Mouse (Mus musculus) neural tube, embryonic 11.5 days (tissue): Measurements from ENCODE around the gene Rbm20. TPM values are rescaled to one million over a fixed set of nuclear protein-coding genes. Genes with fewer than 3 reads are reported as not detected.

ENCODE experiments used
- ATAC-seq: fragments of 200-750 bp; cut with Nextera tagmentation; 2 replicates; pipeline ENCODE4 v1.8.0; 2017; ENCODE audit warnings: moderate number of reproducible peaks, mild to moderate bottlenecking, moderate TSS enrichment, moderate library complexity; ENCODE audit not compliant: insufficient read depth, low FRiP score, low TSS enrichment
- DNase-seq: peaks from one replicate; pipeline ENCODE4 v3.0.0-alpha.2; 2015; ENCODE audit warnings: low spot score
- H3K27ac ChIP-seq: fragments of 300-500 bp; sonication (generic); 2 replicates; pipeline ENCODE4 v1.5.1; 2014; ENCODE audit warnings: low read depth, mild to moderate bottlenecking, low read length
- H3K27me3 ChIP-seq: fragments of 300-500 bp; sonication (generic); 2 replicates; pipeline ENCODE4 v1.6.1; 2014; ENCODE audit warnings: mild to moderate bottlenecking, low read length, mixed read lengths; ENCODE audit not compliant: control insufficient read depth, insufficient read depth
- H3K36me3 ChIP-seq: fragments of 300-500 bp; sonication (generic); 2 replicates; pipeline ENCODE4 v1.6.1; 2014; ENCODE audit warnings: mild to moderate bottlenecking, low read length, moderate library complexity, mixed read lengths; ENCODE audit not compliant: control insufficient read depth, insufficient read depth
- H3K4me1 ChIP-seq: fragments of 300-500 bp; sonication (generic); 2 replicates; pipeline ENCODE4 v1.6.1; 2014; ENCODE audit warnings: low read length, mixed read lengths; ENCODE audit not compliant: control insufficient read depth, insufficient read depth
- H3K4me2 ChIP-seq: fragments of 300-500 bp; sonication (generic); 2 replicates; pipeline ENCODE4 v1.6.1; 2014; ENCODE audit warnings: low read depth, mild to moderate bottlenecking, moderate library complexity
- H3K4me3 ChIP-seq: fragments of 300-500 bp; sonication (generic); 2 replicates; pipeline ENCODE4 v1.5.1; 2014; ENCODE audit warnings: low read depth, low read length
- H3K9ac ChIP-seq: fragments of 300-500 bp; sonication (generic); 2 replicates; pipeline ENCODE4 v1.6.1; 2014; ENCODE audit warnings: mild to moderate bottlenecking, low read length
- H3K9me3 ChIP-seq: fragments of 300-500 bp; sonication (generic); 2 replicates; pipeline ENCODE4 v1.6.1; 2016; ENCODE audit warnings: low read length; ENCODE audit not compliant: control insufficient read depth
- WGBS: fragments of 180-500 bp; shearing (Covaris S2); extraction: QIAGEN DNeasy Blood & Tissue Kit; methylation state at CpG from one replicate; pipeline ENCODE4 v1.1.7; 2014; 5-methylcytosine and 5-hydroxymethylcytosine counted together
- polyA plus RNA-seq: library from polyadenylated mRNA; unstranded; fragments of >200 nt; fragmentation: Nextera tagmentation; extraction: Ambion mirVana; gene quantifications from 2 replicates; pipeline ENCODE4 v1.2.1, GENCODE M21; 2014

Gene Rbm20
- polyA plus RNA-seq, 1 experiment from 2014 or later, result 2.3 TPM

GRCm38 (mm10) chr19:53868796-53869195, 191.7 kb downstream of the Rbm20 start:
- Histone ChIP-seq H3K27ac (no peak overlapping the region), H3K4me2 (no peak overlapping the region), H3K9me3 (no peaks in the 10 kb centered on the region), H3K27me3 (no peaks in the 10 kb centered on the region), H3K4me3 (no peak overlapping the region), H3K36me3 (no peaks in the 10 kb centered on the region), H3K9ac (no peak overlapping the region), H3K4me1 (no peaks in the 10 kb centered on the region)
- DNase-seq (no peak), ATAC-seq (no peak)
- 90% methylated on average over 1 of the region's 1 CpGs for WGBS

DNA sequence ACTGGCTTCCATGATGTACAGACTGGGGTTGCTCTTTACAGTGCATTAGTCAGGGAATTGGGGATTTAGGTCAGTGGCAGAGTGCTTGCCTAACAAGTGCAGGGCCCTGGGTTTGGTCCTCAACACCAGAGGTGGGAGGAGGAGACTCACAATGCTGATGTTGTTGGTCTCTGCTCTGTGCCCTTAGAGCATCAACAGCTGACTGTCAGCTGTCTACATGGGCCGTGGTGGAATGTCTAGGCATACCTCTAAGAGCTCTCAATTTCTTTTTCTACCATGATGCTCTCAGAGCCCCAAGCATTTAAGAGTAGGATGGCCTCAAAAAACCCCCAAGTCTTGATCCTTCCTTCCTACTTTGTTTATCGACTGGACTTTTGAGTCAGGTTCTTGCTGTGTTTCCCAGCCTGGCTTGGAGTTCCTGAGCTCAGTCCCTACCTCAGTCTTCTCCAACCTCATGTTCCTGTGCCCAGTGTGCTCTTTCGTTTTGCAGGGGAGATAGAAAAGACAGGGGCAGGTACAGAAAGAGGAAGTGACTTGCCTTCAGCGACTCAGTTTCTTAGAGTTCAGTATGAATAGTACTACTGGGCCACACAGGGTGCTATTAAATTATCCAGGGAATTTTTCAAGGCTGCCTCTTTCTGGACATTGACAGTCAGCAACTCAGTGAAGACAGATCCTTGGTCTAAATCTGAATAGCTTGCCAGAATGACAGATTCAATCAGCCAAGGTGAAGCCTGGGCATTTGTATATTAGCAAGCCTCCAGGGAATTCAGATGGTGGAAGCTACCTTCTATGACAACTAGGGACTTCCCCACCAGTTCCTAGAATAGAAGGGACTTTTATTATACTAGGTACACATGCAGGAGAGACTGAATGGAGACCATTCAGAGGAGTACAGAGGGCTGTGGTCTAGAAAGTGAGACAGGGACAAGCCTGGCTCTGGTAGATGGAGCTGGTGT, 192.6 kb downstream of the Rbm20 start:
- Histone ChIP-seq H3K36me3 (no peaks in the 10 kb centered on the region), H3K9me3 (no peaks in the 10 kb centered on the region), H3K4me3 (no peak overlapping the region), H3K27me3 (no peaks in the 10 kb centered on the region), H3K4me1 (no peaks in the 10 kb centered on the region), H3K4me2 (no peak overlapping the region), H3K27ac (no peak overlapping the region), H3K9ac (no peak overlapping the region)
- 76% methylated on average over 4 of the region's 4 CpGs for WGBS
- DNase-seq (no peak), ATAC-seq (no peak)

- no peaks in the 10 kb centered on the region for H3K4me1 ChIP-seq
- no peak overlapping the region for H3K4me3 ChIP-seq
- DNase-seq (no peak), ATAC-seq (no peak)
- no peak overlapping the region for H3K4me2 ChIP-seq
- WGBS, result 59% methylated on average over 2 of the region's 2 CpGs
- H3K9ac ChIP-seq, result no peak overlapping the region
- no peak overlapping the region for H3K27ac ChIP-seq
- no peaks in the 10 kb centered on the region for H3K27me3 ChIP-seq
- H3K9me3 ChIP-seq, result no peaks in the 10 kb centered on the region
- no peaks in the 10 kb centered on the region for H3K36me3 ChIP-seq
Measured at GRCm38 (mm10) chr19:53870568-53870967, 193.5 kb downstream of the Rbm20 start.

GRCm38 (mm10) chr19:53871502-53871901, 194.4 kb downstream of the Rbm20 start:
- Histone ChIP-seq H3K9ac (no peak overlapping the region), H3K4me1 (no peaks in the 10 kb centered on the region), H3K4me3 (no peak overlapping the region), H3K9me3 (no peaks in the 10 kb centered on the region), H3K36me3 (no peaks in the 10 kb centered on the region), H3K27ac (no peak overlapping the region), H3K4me2 (no peak overlapping the region), H3K27me3 (no peaks in the 10 kb centered on the region)
- no peak for ATAC-seq
- WGBS, result 83% methylated on average over 6 of the region's 6 CpGs
- no peak for DNase-seq

GRCm38 (mm10) chr19:53872994-53873713, 196.0 kb downstream of the Rbm20 start:
- 88% methylated on average over 6 of the region's 6 CpGs for WGBS
- no peak overlapping the region for H3K27ac ChIP-seq
- H3K27me3 ChIP-seq, result no peaks in the 10 kb centered on the region
- H3K4me1 ChIP-seq, result no peaks in the 10 kb centered on the region
- no peaks in the 10 kb centered on the region for H3K9me3 ChIP-seq
- H3K4me3 ChIP-seq, result no peak overlapping the region
- no peak overlapping the region for H3K9ac ChIP-seq
- ATAC-seq (no peak), DNase-seq (no peak)
- H3K4me2 ChIP-seq, result no peak overlapping the region
- no peaks in the 10 kb centered on the region for H3K36me3 ChIP-seq

- no peaks in the 10 kb centered on the region for H3K27me3 ChIP-seq
- DNase-seq, result no peak
- WGBS, result 92% methylated on average over 6 of the region's 6 CpGs
Measured at GRCm38 (mm10) chr19:53875246-53875645, 198.1 kb downstream of the Rbm20 start.

GRCm38 (mm10) chr19:53877779-53878178, 200.7 kb downstream of the Rbm20 start:
- Histone ChIP-seq H3K4me1 (no peaks in the 10 kb centered on the region), H3K27ac (no peak overlapping the region), H3K9ac (no peak overlapping the region), H3K4me3 (no peak overlapping the region), H3K9me3 (no peaks in the 10 kb centered on the region), H3K36me3 (no peaks in the 10 kb centered on the region), H3K4me2 (no peak overlapping the region), H3K27me3 (no peaks in the 10 kb centered on the region)
- 78% methylated on average over 1 of the region's 1 CpGs for WGBS
- ATAC-seq (no peak), DNase-seq (no peak)

More at GRCm38 (mm10) chr19:53875246-53875645, 198.1 kb downstream of the Rbm20 start:
- ATAC-seq, result no peak
- Histone ChIP-seq H3K4me1 (no peaks in the 10 kb centered on the region), H3K9ac (no peak overlapping the region), H3K4me2 (no peak overlapping the region), H3K27ac (no peak overlapping the region), H3K9me3 (no peaks in the 10 kb centered on the region), H3K36me3 (no peaks in the 10 kb centered on the region), H3K4me3 (no peak overlapping the region)

DNA sequence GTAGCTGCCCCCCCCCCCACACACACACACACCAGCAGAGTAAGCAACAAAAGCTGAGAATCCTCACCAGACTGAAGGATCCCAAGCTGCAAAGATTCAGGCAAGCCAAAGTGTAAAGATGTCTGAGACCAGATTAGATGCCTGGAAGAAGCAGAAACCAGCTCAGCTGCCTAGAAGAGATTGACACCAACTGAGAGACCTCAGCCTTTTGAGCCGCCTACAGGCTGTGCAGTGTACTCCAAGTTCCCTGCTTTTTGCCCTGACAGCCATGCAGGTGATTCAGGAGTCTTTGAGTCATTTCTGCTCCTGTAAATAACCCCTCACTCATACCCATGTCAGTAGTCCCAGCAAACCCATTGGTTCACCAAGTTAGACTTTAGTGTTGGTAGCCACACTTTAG, 203.4 kb downstream of the Rbm20 start:
- Histone ChIP-seq H3K27me3 (no peaks in the 10 kb centered on the region), H3K27ac (no peak overlapping the region), H3K9ac (no peak overlapping the region), H3K4me3 (no peak overlapping the region), H3K36me3 (no peaks in the 10 kb centered on the region), H3K9me3 (no peaks in the 10 kb centered on the region), H3K4me2 (no peak overlapping the region), H3K4me1 (no peaks in the 10 kb centered on the region)
- ATAC-seq, result no peak
- no peak for DNase-seq
- WGBS, result 68% methylated on average over 1 of the region's 1 CpGs
